Mouse (Mus musculus) forebrain, embryonic 12.5 days (tissue): ENCODE results near the gene Tcf7. TPM values are rescaled to one million over a fixed set of nuclear protein-coding genes. Genes with fewer than 3 reads are reported as not detected.

Experiments
- ATAC-seq: fragments of 200-750 bp; cut with Nextera tagmentation; 2 replicates; pipeline ENCODE4 v1.8.0; 2017; ENCODE audit warnings: moderate TSS enrichment; ENCODE audit not compliant: low FRiP score
- H3K27ac ChIP-seq: fragments of 300-500 bp; sonication (generic); 2 replicates; pipeline ENCODE4 v1.5.1; 2016; ENCODE audit warnings: mild to moderate bottlenecking
- H3K27me3 ChIP-seq: fragments of 300-500 bp; sonication (generic); 2 replicates; pipeline ENCODE4 v1.6.1; 2016; ENCODE audit warnings: mild to moderate bottlenecking
- H3K36me3 ChIP-seq: fragments of 300-500 bp; sonication (generic); replicated peaks from 2 replicates; pipeline ENCODE4 v1.6.1; 2016; ENCODE audit warnings: mild to moderate bottlenecking
- H3K4me1 ChIP-seq: fragments of 300-500 bp; sonication (generic); 2 replicates; pipeline ENCODE4 v1.6.1; 2016
- H3K4me2 ChIP-seq: fragments of 300-500 bp; sonication (generic); 2 replicates; pipeline ENCODE4 v1.6.1; 2016; ENCODE audit warnings: mild to moderate bottlenecking, moderate library complexity
- H3K4me3 ChIP-seq: fragments of 300-500 bp; sonication (generic); replicated peaks from 2 replicates; pipeline ENCODE4 v1.5.1; 2016; ENCODE audit warnings: mild to moderate bottlenecking
- H3K9ac ChIP-seq: fragments of 300-500 bp; sonication (generic); 2 replicates; pipeline ENCODE4 v1.6.1; 2016; ENCODE audit warnings: mild to moderate bottlenecking
- H3K9me3 ChIP-seq: fragments of 300-500 bp; sonication (generic); 2 replicates; pipeline ENCODE4 v1.6.1; 2016
- WGBS: fragments of 180-500 bp; shearing (Covaris S2); methylation state at CpG from one replicate; pipeline ENCODE4 v1.1.7; 2016; 5-methylcytosine and 5-hydroxymethylcytosine counted together
- polyA plus RNA-seq: library from polyadenylated mRNA; unstranded; fragments of >200 nt; fragmentation: Nextera tagmentation; extraction: Ambion mirVana; gene quantifications from 2 replicates; pipeline ENCODE4 v1.2.1, GENCODE M21; 2016

Gene Tcf7
- polyA plus RNA-seq, 1 experiment from 2014 or later: 5.4 TPM

DNA sequence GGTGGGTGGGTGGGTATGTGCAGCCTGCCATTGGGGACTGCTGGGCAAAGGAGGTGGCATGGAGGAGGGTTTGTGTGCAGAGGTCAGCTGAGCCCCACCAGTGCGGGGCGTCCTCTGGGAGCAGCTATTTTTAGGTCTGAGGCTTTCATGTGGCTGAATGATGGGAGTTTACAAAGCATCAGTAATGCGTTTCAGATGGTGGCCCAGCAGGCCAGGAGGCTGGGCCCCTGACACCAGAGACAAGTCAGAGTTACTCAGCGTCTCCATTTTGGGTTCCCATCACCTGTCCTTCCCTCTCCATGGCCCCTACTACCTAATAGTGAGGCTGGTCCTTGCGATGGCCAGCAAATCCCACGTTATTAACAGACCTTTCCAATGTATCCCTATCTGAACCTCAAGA, 10.2 kb downstream of the Tcf7 start:
- Histone ChIP-seq H3K4me2 (no peak overlapping the region), H3K36me3 (no peaks in the 10 kb centered on the region), H3K27me3 (0 out of 2 replicates have a peak, but pooled peaks cover 3% of the 10 kb centered on the region), H3K4me1 (no peaks in the 10 kb centered on the region), H3K9ac (no peak overlapping the region), H3K27ac (no peak overlapping the region), H3K4me3 (no peak overlapping the region), H3K9me3 (no peaks in the 10 kb centered on the region)
- no peak for ATAC-seq
- WGBS: 81% methylated on average over 6 of the region's 6 CpGs

DNA sequence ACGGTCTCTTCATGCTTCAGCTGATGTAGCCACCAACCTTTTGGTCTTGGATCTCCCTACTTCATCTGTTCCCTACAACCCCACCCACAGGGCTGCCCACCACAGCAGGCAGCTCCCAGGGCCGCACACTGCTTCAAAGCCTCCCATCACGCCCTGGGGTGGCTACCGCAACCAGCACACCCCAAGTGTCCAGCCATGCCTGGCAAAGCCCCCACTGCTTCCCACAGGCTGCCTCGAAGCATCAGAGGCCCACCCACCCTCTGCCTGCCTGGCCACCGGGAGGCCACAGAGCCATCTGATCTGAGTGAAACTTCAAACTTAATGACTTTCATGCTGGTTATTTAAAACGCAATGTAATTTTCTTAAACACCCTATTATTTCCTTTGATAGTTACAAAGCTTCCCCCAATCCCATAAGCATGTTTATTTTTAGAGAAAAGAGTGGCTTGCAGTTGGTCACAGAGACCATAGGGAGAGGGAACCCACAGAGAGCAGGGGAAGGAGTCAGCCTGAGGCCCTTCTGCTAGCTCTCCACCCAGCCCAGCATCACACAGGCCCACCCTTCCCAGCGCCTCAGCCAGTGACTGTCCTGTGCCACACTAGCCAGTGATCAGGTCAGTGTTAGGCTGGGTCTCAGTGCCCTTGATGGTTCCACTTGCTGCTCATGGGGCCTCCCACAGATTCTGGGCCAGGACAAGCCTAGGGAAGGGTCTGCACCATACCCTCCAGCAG, 10.9 kb downstream of the Tcf7 start:
- Histone ChIP-seq H3K4me1 (no peaks in the 10 kb centered on the region), H3K4me3 (no peak overlapping the region), H3K9me3 (no peaks in the 10 kb centered on the region), H3K27me3 (0 out of 2 replicates have a peak, but pooled peaks cover 3% of the 10 kb centered on the region), H3K9ac (no peak overlapping the region), H3K4me2 (no peak overlapping the region), H3K27ac (no peak overlapping the region), H3K36me3 (no peaks in the 10 kb centered on the region)
- no peak for ATAC-seq
- WGBS: 76% methylated on average over 8 of the region's 8 CpGs

DNA sequence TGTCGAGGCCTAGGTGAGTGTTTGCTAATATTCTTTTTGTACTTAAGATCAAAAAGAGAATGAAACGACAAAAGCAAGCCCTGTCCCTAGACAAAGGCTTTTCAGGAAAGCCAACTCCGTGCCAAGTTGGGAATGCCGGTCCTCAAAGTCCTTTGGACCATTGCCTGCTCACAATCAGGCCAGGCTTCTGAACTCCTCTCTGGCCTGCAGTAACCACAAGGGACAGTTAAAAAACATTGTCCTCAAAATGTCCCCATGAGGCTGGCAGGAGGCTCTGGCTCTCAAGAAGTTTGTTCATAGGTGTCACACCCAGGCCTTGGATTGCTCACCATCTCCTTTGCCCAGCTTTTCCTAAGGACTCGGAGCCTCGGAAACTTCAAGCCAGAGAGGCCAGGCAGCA, 13.0 kb downstream of the Tcf7 start:
- ATAC-seq: no peak
- H3K9me3 ChIP-seq: no peaks in the 10 kb centered on the region
- H3K27ac ChIP-seq: no peak overlapping the region
- no peaks in the 10 kb centered on the region for H3K4me1 ChIP-seq
- no peaks in the 10 kb centered on the region for H3K36me3 ChIP-seq
- no peak overlapping the region for H3K4me2 ChIP-seq
- H3K4me3 ChIP-seq: no peak overlapping the region
- H3K27me3 ChIP-seq: 0 out of 2 replicates have a peak, but pooled peaks cover 2% of the 10 kb centered on the region
- 89% methylated on average over 6 of the region's 6 CpGs for WGBS
- no peak overlapping the region for H3K9ac ChIP-seq

GRCm38 (mm10) chr11:52268104-52268835, 14.5 kb downstream of the Tcf7 start:
- no peak for ATAC-seq
- H3K9ac ChIP-seq: no peak overlapping the region

GRCm38 (mm10) chr11:52267271-52267670, 15.5 kb downstream of the Tcf7 start:
- Histone ChIP-seq H3K9me3 (no peaks in the 10 kb centered on the region), H3K27me3 (no peaks in the 10 kb centered on the region), H3K4me3 (no peak overlapping the region), H3K4me2 (no peak overlapping the region), H3K4me1 (no peaks in the 10 kb centered on the region), H3K27ac (no peak overlapping the region), H3K9ac (no peak overlapping the region), H3K36me3 (no peaks in the 10 kb centered on the region)
- 89% methylated on average over 5 of the region's 5 CpGs for WGBS
- ATAC-seq: no peak

More at GRCm38 (mm10) chr11:52268104-52268835, 14.5 kb downstream of the Tcf7 start:
- Histone ChIP-seq H3K27me3 (no peaks in the 10 kb centered on the region), H3K9me3 (no peaks in the 10 kb centered on the region), H3K4me1 (no peaks in the 10 kb centered on the region), H3K36me3 (no peaks in the 10 kb centered on the region), H3K4me3 (no peak overlapping the region), H3K4me2 (no peak overlapping the region), H3K27ac (no peak overlapping the region)
- WGBS: 77% methylated on average over 7 of the region's 7 CpGs

DNA sequence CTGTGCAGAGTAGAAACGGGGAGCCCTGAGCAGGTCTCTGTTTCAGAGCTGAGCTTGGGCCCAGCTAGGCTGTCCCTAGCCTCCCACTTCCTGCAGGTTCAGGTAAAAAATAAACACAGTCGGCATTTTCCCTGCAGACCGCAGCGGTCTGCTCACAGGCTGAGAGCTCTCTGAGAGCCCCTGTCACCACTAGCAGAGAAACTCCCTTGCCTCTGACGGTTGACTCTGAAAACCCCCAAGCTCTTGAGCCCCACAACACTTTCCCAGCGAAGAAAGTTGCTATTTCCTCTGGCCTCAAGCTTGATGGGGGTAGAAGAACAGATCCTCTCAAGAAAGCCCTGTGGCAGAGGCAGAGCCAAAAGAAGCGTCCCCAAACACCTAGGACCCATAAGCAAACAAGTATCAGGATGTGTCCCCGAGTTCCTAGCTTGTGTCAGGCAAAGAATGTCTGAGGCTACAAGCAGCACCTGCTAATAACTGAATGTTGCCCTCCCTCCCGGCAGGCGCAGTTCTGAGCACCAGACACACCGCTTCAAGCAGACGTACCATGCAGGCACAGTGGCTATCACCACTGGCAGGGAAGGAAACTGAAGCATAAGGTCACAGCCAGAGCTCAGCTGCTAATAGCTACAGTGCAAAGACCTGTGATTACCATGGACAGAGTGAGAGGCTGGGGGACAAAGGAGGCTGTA, 17.1 kb downstream of the Tcf7 start:
- 77% methylated on average over 12 of the region's 12 CpGs for WGBS

DNA sequence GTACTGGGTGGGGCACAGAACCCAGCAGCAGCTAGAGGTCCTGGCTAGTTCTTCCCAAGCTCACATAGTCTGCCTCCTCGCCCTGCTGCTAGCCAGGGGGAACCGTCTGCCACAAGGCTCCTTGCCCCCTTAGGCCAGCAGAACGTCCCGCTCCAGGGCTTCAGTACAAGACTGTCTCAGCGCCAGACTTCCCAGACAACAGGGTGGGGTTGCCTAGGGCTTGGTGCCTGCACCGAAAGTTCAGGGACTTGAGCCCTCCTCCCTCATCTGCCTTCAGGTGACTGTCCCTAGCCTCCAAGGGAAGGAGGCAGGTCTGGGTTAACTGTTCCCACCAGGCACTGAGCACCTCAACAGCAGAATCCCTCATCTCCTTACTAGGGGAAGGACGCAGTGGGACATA, 17.9 kb downstream of the Tcf7 start:
- Histone ChIP-seq H3K36me3 (no peaks in the 10 kb centered on the region), H3K9ac (no peak overlapping the region), H3K4me3 (no peak overlapping the region), H3K27ac (no peak overlapping the region), H3K9me3 (no peaks in the 10 kb centered on the region), H3K27me3 (no peaks in the 10 kb centered on the region), H3K4me1 (no peaks in the 10 kb centered on the region), H3K4me2 (no peak overlapping the region)
- no peak for ATAC-seq
- 78% methylated on average over 7 of the region's 7 CpGs for WGBS

More for the DNA sequence above, 17.1 kb downstream of the Tcf7 start:
- H3K27ac ChIP-seq: no peak overlapping the region
- no peaks in the 10 kb centered on the region for H3K36me3 ChIP-seq
- no peaks in the 10 kb centered on the region for H3K4me1 ChIP-seq
- no peaks in the 10 kb centered on the region for H3K27me3 ChIP-seq
- no peak overlapping the region for H3K4me2 ChIP-seq
- no peak overlapping the region for H3K9ac ChIP-seq
- no peaks in the 10 kb centered on the region for H3K9me3 ChIP-seq
- H3K4me3 ChIP-seq: no peak overlapping the region
- no peak for ATAC-seq

- no peak overlapping the region for H3K9ac ChIP-seq
- no peaks in the 10 kb centered on the region for H3K9me3 ChIP-seq
- H3K4me1 ChIP-seq: no peaks in the 10 kb centered on the region
- no peak overlapping the region for H3K4me2 ChIP-seq
- peaks cover 2% of the 10 kb centered on the region; the same call in 1 of the 2 replicates for H3K36me3 ChIP-seq
- no peak overlapping the region for H3K27ac ChIP-seq
- no peaks in the 10 kb centered on the region for H3K27me3 ChIP-seq
- H3K4me3 ChIP-seq: no peak overlapping the region
- WGBS: 93% methylated on average over 11 of the region's 11 CpGs
- ATAC-seq: no peak
These were observed 20.5 kb downstream of the Tcf7 start for GRCm38 (mm10) chr11:52262338-52262737.

DNA sequence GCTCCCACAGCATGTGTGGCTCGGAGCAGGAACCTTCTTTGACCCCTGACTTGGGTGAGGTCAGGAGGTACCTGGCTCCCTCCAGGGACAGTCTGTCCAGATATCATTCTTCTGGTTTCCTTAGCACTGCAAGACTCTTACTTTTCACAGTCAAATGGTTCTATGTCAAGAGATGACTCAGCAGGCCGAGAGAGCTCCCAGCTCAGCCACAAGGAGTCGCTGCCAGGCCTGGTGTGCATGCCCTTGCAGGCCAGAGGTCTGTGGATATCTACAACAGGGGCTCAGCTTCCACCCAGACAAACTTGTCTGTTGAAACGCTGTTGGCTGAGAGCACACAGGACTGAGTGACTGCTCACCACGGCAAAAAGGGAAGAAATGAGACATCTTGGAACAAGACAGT, 20.9 kb downstream of the Tcf7 start:
- H3K4me2 ChIP-seq: no peak overlapping the region
- no peak overlapping the region for H3K4me3 ChIP-seq
- H3K27ac ChIP-seq: no peak overlapping the region
- no peaks in the 10 kb centered on the region for H3K27me3 ChIP-seq
- peaks cover 4% of the 10 kb centered on the region; the same call in 1 of the 2 replicates for H3K36me3 ChIP-seq
- WGBS: 58% methylated on average over 5 of the region's 5 CpGs
- H3K4me1 ChIP-seq: no peaks in the 10 kb centered on the region
- no peaks in the 10 kb centered on the region for H3K9me3 ChIP-seq
- no peak overlapping the region for H3K9ac ChIP-seq
- no peak for ATAC-seq

DNA sequence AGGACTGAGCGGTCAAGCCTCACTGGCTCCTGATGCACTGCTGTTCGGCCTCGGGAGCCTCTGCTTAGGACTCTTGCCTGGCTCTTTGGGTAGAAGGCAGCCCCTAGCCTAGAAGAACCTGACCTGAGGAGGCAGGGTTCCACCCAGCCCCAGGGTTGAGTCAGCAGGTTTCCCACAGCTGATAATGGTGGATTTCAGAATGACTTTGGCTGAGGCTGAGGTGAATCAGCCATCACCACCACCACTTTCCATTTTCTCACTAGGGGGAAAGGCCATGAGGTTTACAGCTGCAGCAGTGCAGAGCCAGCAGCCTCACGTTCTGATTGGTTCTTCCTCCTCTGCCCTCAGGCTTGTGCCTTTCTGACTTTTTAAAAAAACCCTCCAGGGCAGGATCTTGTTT, 21.9 kb downstream of the Tcf7 start:
- 64% methylated on average over 4 of the region's 4 CpGs for WGBS
- Histone ChIP-seq H3K4me3 (no peak overlapping the region), H3K36me3 (peaks cover 4% of the 10 kb centered on the region; the same call in 1 of the 2 replicates)

DNA sequence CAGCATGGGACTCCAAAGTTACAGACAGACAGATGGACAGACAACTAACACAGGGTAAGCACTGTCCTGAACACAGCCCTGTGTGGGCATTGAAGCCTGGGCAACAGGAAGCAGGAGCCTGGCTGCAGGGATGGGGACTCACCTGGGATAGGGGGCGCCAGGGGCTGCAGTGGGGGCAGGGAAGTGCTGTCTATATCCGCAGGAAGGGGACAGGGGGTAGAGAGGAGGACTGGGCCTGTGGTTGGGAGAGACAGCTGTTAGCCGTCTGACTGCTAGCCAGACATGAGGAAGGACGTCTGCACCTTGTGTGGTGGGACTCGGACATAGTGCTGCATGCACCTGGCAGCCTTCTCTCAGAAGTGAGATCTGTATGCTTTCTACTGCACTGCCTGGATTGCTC, 24.1 kb downstream of the Tcf7 start:
- WGBS: 69% methylated on average over 5 of the region's 5 CpGs
- no peaks in the 10 kb centered on the region for H3K4me1 ChIP-seq
- H3K9ac ChIP-seq: no peak overlapping the region
- H3K27me3 ChIP-seq: no peaks in the 10 kb centered on the region
- H3K36me3 ChIP-seq: peaks cover 4% of the 10 kb centered on the region; the same call in 1 of the 2 replicates
- no peak for ATAC-seq
- H3K4me3 ChIP-seq: no peak overlapping the region
- H3K27ac ChIP-seq: no peak overlapping the region
- no peak overlapping the region for H3K4me2 ChIP-seq
- no peaks in the 10 kb centered on the region for H3K9me3 ChIP-seq

More for the DNA sequence above, 21.9 kb downstream of the Tcf7 start:
- Histone ChIP-seq H3K27ac (no peak overlapping the region), H3K4me1 (no peaks in the 10 kb centered on the region), H3K27me3 (no peaks in the 10 kb centered on the region), H3K4me2 (no peak overlapping the region), H3K9me3 (no peaks in the 10 kb centered on the region), H3K9ac (no peak overlapping the region)
- ATAC-seq: no peak

- 81% methylated on average over 3 of the region's 3 CpGs for WGBS
- H3K9me3 ChIP-seq: no peaks in the 10 kb centered on the region
- H3K4me3 ChIP-seq: no peak overlapping the region
- no peak overlapping the region for H3K9ac ChIP-seq
- no peak overlapping the region for H3K27ac ChIP-seq
- no peaks in the 10 kb centered on the region for H3K27me3 ChIP-seq
- ATAC-seq: no peak
- H3K4me2 ChIP-seq: no peak overlapping the region
- H3K36me3 ChIP-seq: peaks cover 4% of the 10 kb centered on the region; the same call in 1 of the 2 replicates
- no peaks in the 10 kb centered on the region for H3K4me1 ChIP-seq
These were observed 25.4 kb downstream of the Tcf7 start for GRCm38 (mm10) chr11:52257376-52257775.
